Mouse (Mus musculus) kidney, embryonic 16.5 days (tissue): ENCODE measurements around the gene Pink1. TPM values are rescaled to one million over a fixed set of nuclear protein-coding genes. Genes with fewer than 3 reads are reported as not detected.

ENCODE experiments used
- ATAC-seq: fragments of 200-750 bp; cut with Nextera tagmentation; 2 replicates; pipeline ENCODE4 v1.8.0; 2017; ENCODE audit warnings: moderate TSS enrichment; ENCODE audit not compliant: low FRiP score, low TSS enrichment
- H3K27ac ChIP-seq: fragments of 300-500 bp; sonication (generic); 2 replicates; pipeline ENCODE4 v1.5.1; 2014; ENCODE audit warnings: low read length
- H3K27me3 ChIP-seq: fragments of 300-500 bp; sonication (generic); 2 replicates; pipeline ENCODE4 v1.6.1; 2014; ENCODE audit warnings: low read length, control low read depth, mixed read lengths; ENCODE audit not compliant: insufficient read depth
- H3K36me3 ChIP-seq: fragments of 300-500 bp; sonication (generic); 2 replicates; pipeline ENCODE4 v1.6.1; 2014; ENCODE audit warnings: low read length, control low read depth, mixed read lengths; ENCODE audit not compliant: insufficient read depth
- H3K4me1 ChIP-seq: fragments of 300-500 bp; sonication (generic); 2 replicates; pipeline ENCODE4 v1.6.1; 2014; ENCODE audit warnings: low read length, control low read depth, mixed read lengths; ENCODE audit not compliant: insufficient read depth
- H3K4me2 ChIP-seq: fragments of 300-500 bp; sonication (generic); replicated peaks from 2 replicates; pipeline ENCODE4 v1.6.1; 2014; ENCODE audit warnings: low read depth, low read length
- H3K4me3 ChIP-seq: fragments of 300-500 bp; sonication (generic); 2 replicates; pipeline ENCODE4 v1.5.1; 2014; ENCODE audit warnings: mild to moderate bottlenecking, low read length
- H3K9ac ChIP-seq: fragments of 300-500 bp; sonication (generic); replicated peaks from 2 replicates; pipeline ENCODE4 v1.6.1; 2014; ENCODE audit warnings: low read length
- H3K9me3 ChIP-seq: fragments of 300-500 bp; sonication (generic); 2 replicates; pipeline ENCODE4 v1.6.1; 2016; ENCODE audit warnings: low read length, control low read depth
- WGBS: fragments of 180-500 bp; shearing (Covaris S2); extraction: QIAGEN DNeasy Blood & Tissue Kit; methylation state at CpG from one replicate; pipeline ENCODE4 v1.1.7; 2014; 5-methylcytosine and 5-hydroxymethylcytosine counted together
- polyA plus RNA-seq: library from polyadenylated mRNA; unstranded; fragments of >200 nt; fragmentation: Nextera tagmentation; extraction: Ambion mirVana; gene quantifications from 2 replicates; pipeline ENCODE4 v1.2.1, GENCODE M21; 2015

Gene Pink1
- 54.4 and 56.0 TPM in 2 replicates for polyA plus RNA-seq

DNA sequence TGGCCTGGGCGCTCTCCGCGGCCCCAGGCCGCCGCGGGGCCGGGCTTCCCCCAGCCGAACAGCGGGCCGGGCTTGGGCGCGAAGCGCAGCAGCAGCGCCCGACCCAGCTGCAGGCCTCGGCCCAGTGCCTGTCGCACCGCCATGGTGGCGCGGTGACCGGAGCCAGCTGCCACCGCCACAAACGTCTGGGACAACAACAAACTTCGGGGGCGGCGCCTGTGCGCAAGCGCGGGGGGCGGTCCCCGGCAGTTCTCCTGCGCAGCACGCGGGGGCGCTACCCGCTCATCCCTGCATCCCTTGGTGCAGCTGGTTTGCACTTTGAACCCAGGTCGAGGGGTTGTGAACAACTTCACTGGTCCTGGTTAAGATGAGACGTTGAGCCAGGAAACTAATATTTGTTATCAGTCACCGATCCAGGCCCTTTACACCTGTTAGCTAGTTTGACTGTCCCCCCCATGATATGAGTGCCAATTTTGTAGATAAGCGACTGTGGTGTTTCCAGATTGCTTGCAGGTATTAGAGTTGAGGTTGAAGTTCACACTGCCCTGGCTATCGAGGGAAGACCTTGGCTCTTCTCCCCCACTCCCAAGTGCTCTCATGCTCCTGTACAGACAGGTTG is at the start of gene Pink1:
TSS of gene Pink1 (minus strand) at position 231 of the 619 bp plus-strand sequence.
- H3K27ac ChIP-seq = peak within 1 kb of the TSS; percentile 96
- H3K4me1 ChIP-seq = no peaks in the 10 kb centered on the region
- peak within 1 kb of the TSS; percentile 56 for H3K4me2 ChIP-seq
- H3K4me3 ChIP-seq = peak within 1 kb of the TSS; percentile 70
- WGBS = 4% methylated on average over 36 of the region's 41 CpGs
- no peaks in the 10 kb centered on the region for H3K36me3 ChIP-seq
- no peaks in the 10 kb centered on the region for H3K9me3 ChIP-seq
- ATAC-seq = peak; percentile 84
- no peaks in the 10 kb centered on the region for H3K27me3 ChIP-seq
- H3K9ac ChIP-seq = peak within 1 kb of the TSS; percentile 95

GRCm38 (mm10) chr4:138375117-138375516 is 49.0 kb upstream of the Pink1 start:
- 77% methylated on average over 3 of the region's 3 CpGs for WGBS
- H3K27me3 ChIP-seq = no peaks in the 10 kb centered on the region
- ATAC-seq = no peak

GRCm38 (mm10) chr4:138370996-138371516 is 44.9 kb upstream of the Pink1 start:
- Histone ChIP-seq H3K9ac (no peak overlapping the region), H3K4me1 (peaks cover 11% of the 10 kb centered on the region), H3K27ac (no peak overlapping the region), H3K36me3 (no peaks in the 10 kb centered on the region), H3K4me2 (no peak overlapping the region), H3K4me3 (no peak overlapping the region), H3K9me3 (no peaks in the 10 kb centered on the region), H3K27me3 (no peaks in the 10 kb centered on the region)
- 81% methylated on average over 5 of the region's 5 CpGs for WGBS
- ATAC-seq = no peak

More at GRCm38 (mm10) chr4:138375117-138375516, 49.0 kb upstream of the Pink1 start:
- Histone ChIP-seq H3K4me3 (no peak overlapping the region), H3K4me1 (peaks cover 5% of the 10 kb centered on the region; the same call in 1 of the 2 replicates), H3K9me3 (no peaks in the 10 kb centered on the region), H3K36me3 (no peaks in the 10 kb centered on the region), H3K4me2 (no peak overlapping the region), H3K9ac (no peak overlapping the region), H3K27ac (no peak overlapping the region)

GRCm38 (mm10) chr4:138368498-138369260 is 42.6 kb upstream of the Pink1 start:
- H3K9me3 ChIP-seq = no peaks in the 10 kb centered on the region
- no peak overlapping the region for H3K9ac ChIP-seq
- no peaks in the 10 kb centered on the region for H3K27me3 ChIP-seq
- peaks cover 11% of the 10 kb centered on the region for H3K4me1 ChIP-seq
- H3K4me2 ChIP-seq = peak overlapping the region; percentile 68
- H3K36me3 ChIP-seq = no peaks in the 10 kb centered on the region
- ATAC-seq = no peak
- H3K27ac ChIP-seq = peak overlapping the region; percentile 39; the same call in 1 of the 2 replicates
- WGBS = 74% methylated on average over 12 of the region's 12 CpGs
- no peak overlapping the region for H3K4me3 ChIP-seq

DNA sequence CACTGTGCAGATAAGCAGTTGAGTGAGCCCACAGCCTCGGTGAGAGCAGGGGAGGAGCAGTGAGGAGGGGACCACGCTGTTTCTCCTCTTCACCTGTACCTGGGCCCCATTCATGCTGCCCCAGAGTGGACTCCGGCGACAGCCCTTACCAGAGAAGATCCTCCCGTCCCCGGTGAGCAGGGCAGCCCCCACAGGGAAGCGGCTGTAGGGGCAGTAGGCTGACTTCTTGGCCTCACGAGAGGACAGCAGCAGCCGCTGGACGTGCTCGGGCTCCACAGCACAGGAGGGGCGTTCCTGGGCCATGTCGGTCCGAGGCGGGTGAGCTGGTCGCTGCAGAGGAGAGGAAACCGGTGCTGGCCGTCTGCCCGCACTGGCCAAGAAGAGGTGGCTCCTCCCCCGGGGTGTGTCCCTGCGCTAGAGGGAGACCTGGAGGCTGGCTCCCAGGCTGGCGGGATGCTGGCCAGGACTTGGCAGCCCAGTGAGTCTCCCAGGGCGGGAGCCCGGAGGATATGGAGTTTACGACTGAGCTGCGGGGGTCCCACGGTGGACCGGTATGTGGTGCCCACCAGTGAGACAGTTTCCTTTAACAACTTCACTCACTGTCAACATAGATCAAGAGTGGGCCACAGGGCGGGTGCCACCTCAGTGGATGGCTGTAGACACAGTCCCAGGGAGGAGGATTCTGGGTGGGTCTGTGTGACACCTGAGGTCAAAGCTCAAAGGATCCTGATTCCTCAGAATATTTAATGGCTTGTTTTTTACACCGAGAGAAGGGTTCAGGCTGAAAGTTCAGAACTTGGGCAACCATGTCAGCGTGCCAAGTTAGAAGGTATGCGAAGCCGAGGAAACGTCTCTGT is 41.8 kb upstream of the Pink1 start, which contains the start of gene Cda:
TSS of gene Cda (minus strand) at position 352 of the 857 bp plus-strand sequence.
- Histone ChIP-seq H3K27me3 (no peaks in the 10 kb centered on the region), H3K4me2 (peak within 1 kb of the TSS; percentile 68), H3K9ac (peak within 1 kb of the TSS; percentile 71), H3K27ac (peak within 1 kb of the TSS; percentile 45; the same call in 1 of the 2 replicates), H3K4me1 (peaks cover 11% of the 10 kb centered on the region), H3K36me3 (no peaks in the 10 kb centered on the region), H3K9me3 (no peaks in the 10 kb centered on the region), H3K4me3 (peak within 1 kb of the TSS; percentile 49)
- ATAC-seq = peak; percentile 96
- 7% methylated on average over 34 of the region's 34 CpGs for WGBS

GRCm38 (mm10) chr4:138366561-138366960 is 40.5 kb upstream of the Pink1 start:
- no peaks in the 10 kb centered on the region for H3K36me3 ChIP-seq
- no peak overlapping the region for H3K9ac ChIP-seq
- H3K4me2 ChIP-seq = 0 out of 2 replicates have a peak overlapping the region, but pooled peaks have one; percentile 7
- ATAC-seq = no peak
- H3K27ac ChIP-seq = no peak overlapping the region
- WGBS = 74% methylated on average over 2 of the region's 2 CpGs
- H3K4me1 ChIP-seq = peaks cover 12% of the 10 kb centered on the region
- H3K9me3 ChIP-seq = no peaks in the 10 kb centered on the region
- no peak overlapping the region for H3K4me3 ChIP-seq
- H3K27me3 ChIP-seq = no peaks in the 10 kb centered on the region

GRCm38 (mm10) chr4:138363511-138363910 is 37.4 kb upstream of the Pink1 start:
- Histone ChIP-seq H3K27me3 (no peaks in the 10 kb centered on the region), H3K27ac (no peak overlapping the region), H3K4me2 (no peak overlapping the region), H3K4me3 (no peak overlapping the region), H3K9me3 (no peaks in the 10 kb centered on the region), H3K9ac (no peak overlapping the region), H3K36me3 (no peaks in the 10 kb centered on the region), H3K4me1 (peaks cover 12% of the 10 kb centered on the region)
- WGBS = 31% methylated on average over 5 of the region's 5 CpGs
- ATAC-seq = no peak

DNA sequence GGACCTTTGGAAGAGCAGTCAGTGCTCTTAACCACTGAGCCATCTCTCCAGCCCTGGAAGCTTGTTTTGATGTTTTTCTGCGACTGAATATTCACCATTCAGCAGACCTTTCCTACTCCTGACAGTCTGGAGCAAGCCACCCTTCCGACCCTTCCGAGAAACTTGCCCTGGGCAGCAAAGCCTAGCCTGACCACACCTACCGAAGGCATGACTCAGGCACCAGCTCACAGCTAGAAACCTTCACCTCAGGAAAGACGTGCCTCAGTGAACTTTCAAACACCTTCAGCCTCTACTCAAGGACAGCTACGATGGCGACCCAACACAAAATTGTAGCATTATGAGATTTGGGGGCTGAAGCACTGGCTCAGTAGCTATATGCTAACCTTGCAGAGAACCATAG is 36.8 kb upstream of the Pink1 start:
- Histone ChIP-seq H3K9ac (no peak overlapping the region), H3K4me1 (peaks cover 6% of the 10 kb centered on the region), H3K27ac (no peak overlapping the region), H3K27me3 (no peaks in the 10 kb centered on the region), H3K4me3 (no peak overlapping the region), H3K9me3 (no peaks in the 10 kb centered on the region), H3K4me2 (no peak overlapping the region), H3K36me3 (no peaks in the 10 kb centered on the region)
- no peak for ATAC-seq
- WGBS = 69% methylated on average over 7 of the region's 7 CpGs

- H3K4me2 ChIP-seq = 0 out of 2 replicates have a peak overlapping the region, but pooled peaks have one; percentile 4
- no peak overlapping the region for H3K27ac ChIP-seq
- no peak overlapping the region; the same call in 1 of the 2 replicates for H3K9ac ChIP-seq
- ATAC-seq = no peak
- no peaks in the 10 kb centered on the region for H3K36me3 ChIP-seq
- H3K4me3 ChIP-seq = no peak overlapping the region
- 16% methylated on average over 11 of the region's 11 CpGs for WGBS
- no peaks in the 10 kb centered on the region for H3K9me3 ChIP-seq
- no peaks in the 10 kb centered on the region for H3K27me3 ChIP-seq
- peaks cover 3% of the 10 kb centered on the region; the same call in 1 of the 2 replicates for H3K4me1 ChIP-seq
Observed at GRCm38 (mm10) chr4:138361370-138361821, 35.3 kb upstream of the Pink1 start.
